In genomic region chr8:84834002-84834865, GRCm38 (mm10) we compare ENCODE assay signal across 9 mouse cellular contexts. TPM values are rescaled to one million over a fixed set of nuclear protein-coding genes. Genes with fewer than 3 reads are reported as not detected.
A peak's percentile ranks its signal among the peaks of the same experiment; 100 is the strongest.
DNase-seq lines count a peak whose midpoint lies in the region; ATAC-seq and TF ChIP-seq lines count a peak whose summit lies in the region.
"Had no signal": no experiment of that assay in that cellular context is flagged by ENCODE, and none has a peak within 500 bp of the region (broad histone marks: within the 10 kb centered on the region; RNA-seq: fewer than 3 reads in every experiment).

No protein-coding gene starts in this region.

- no peak overlapping the region for H3K27ac ChIP-seq in forebrain, embryonic 10.5 days
- H3K27ac ChIP-seq in hindbrain, embryonic 16.5 days (ENCODE audit: low read depth, low read length): peak overlapping the region; percentile 75
- H3K27ac ChIP-seq in midbrain, postnatal 0 days (ENCODE audit: low read depth, low read length): no peak overlapping the region

- 89% methylated on average over 19 of the region's 19 CpGs for WGBS in forebrain, embryonic 10.5 days
- WGBS in hindbrain, embryonic 16.5 days: 73% methylated on average over 19 of the region's 19 CpGs
- 82% methylated on average over 19 of the region's 19 CpGs for WGBS in midbrain, postnatal 0 days

- no peak overlapping the region for H3K9ac ChIP-seq in hindbrain, embryonic 16.5 days (ENCODE audit: low read depth, low read length)
- no peak overlapping the region for H3K9ac ChIP-seq in midbrain, postnatal 0 days (replicated peaks; ENCODE audit: low read length, poor library complexity, severe bottlenecking)

- TF ChIP-seq CTCF in midbrain, postnatal 0 days (IDR thresholded peaks at IDR 0.05): no peak

- peak overlapping the region; percentile 5; the same call in 1 of the 2 replicates for H3K4me3 ChIP-seq in forebrain, embryonic 10.5 days
- H3K4me3 ChIP-seq in hindbrain, embryonic 16.5 days (ENCODE audit: low read length): no peak overlapping the region
- H3K4me3 ChIP-seq in midbrain, postnatal 0 days (ENCODE audit: low read depth, low read length): no peak overlapping the region

- DNase-seq in left cerebral cortex, postnatal 4 days: peak; percentile 69
- no peak for DNase-seq in left cerebral cortex, postnatal 36 days (ENCODE audit: low spot score in 2 of 2)
- DNase-seq in forebrain, embryonic 10.5 days (ENCODE audit: extremely low spot score, low spot score): no peak
- peak; percentile 66 for DNase-seq in midbrain, postnatal 0 days (ENCODE audit: low spot score)
- no peak for DNase-seq in adrenal gland, adult 2 months
- DNase-seq in kidney, adult 11 months: no peak
- DNase-seq: kidney, adult 9 months; thymus, adult 18-20 months had no signal

- H3K4me2 ChIP-seq in hindbrain, embryonic 16.5 days (ENCODE audit: low read length): no peak overlapping the region; the same call in 1 of the 2 replicates
- H3K4me2 ChIP-seq in midbrain, postnatal 0 days (ENCODE audit: low read depth, low read length, poor library complexity, severe bottlenecking): no peak overlapping the region

- intact Hi-C loops in left cerebral cortex, postnatal 4 days (cut with DNase I): no loop called here
- intact Hi-C loops in left cerebral cortex, postnatal 36 days (cut with DNase I): no loop called here

- peaks cover 55% of the 10 kb centered on the region for H3K4me1 ChIP-seq in forebrain, embryonic 10.5 days
- peaks cover 30% of the 10 kb centered on the region for H3K4me1 ChIP-seq in hindbrain, embryonic 16.5 days (ENCODE audit: control insufficient read depth, insufficient read depth, low read depth, low read length)
- peaks cover 6% of the 10 kb centered on the region; the same call in 1 of the 2 replicates for H3K4me1 ChIP-seq in midbrain, postnatal 0 days (ENCODE audit: insufficient read depth, low read length)

- peaks cover 60% of the 10 kb centered on the region for H3K36me3 ChIP-seq in forebrain, embryonic 10.5 days (replicated peaks)
- H3K36me3 ChIP-seq in hindbrain, embryonic 16.5 days (ENCODE audit: control insufficient read depth, insufficient read depth, low read length): peaks cover 34% of the 10 kb centered on the region
- peaks cover 44% of the 10 kb centered on the region for H3K36me3 ChIP-seq in midbrain, postnatal 0 days (ENCODE audit: insufficient read depth, low read length)

- peak; percentile 45 for ATAC-seq in hindbrain, embryonic 16.5 days
- ATAC-seq in midbrain, postnatal 0 days (ENCODE audit: low FRiP score): no peak

- H3K27me3 ChIP-seq in forebrain, embryonic 10.5 days (ENCODE audit: poor library complexity, severe bottlenecking): no peaks in the 10 kb centered on the region
- H3K27me3 ChIP-seq in hindbrain, embryonic 16.5 days (replicated peaks; ENCODE audit: control insufficient read depth, insufficient read depth, low read length): no peaks in the 10 kb centered on the region
- no peaks in the 10 kb centered on the region for H3K27me3 ChIP-seq in midbrain, postnatal 0 days (ENCODE audit: insufficient read depth, low read length)

- H3K9me3 ChIP-seq in forebrain, embryonic 10.5 days: no peaks in the 10 kb centered on the region
- H3K9me3 ChIP-seq in hindbrain, embryonic 16.5 days (ENCODE audit: control insufficient read depth, low read length): no peaks in the 10 kb centered on the region
- H3K9me3 ChIP-seq in midbrain, postnatal 0 days (ENCODE audit: low read length): no peaks in the 10 kb centered on the region

RNA-seq across cellular contexts. Expression of gene Gadd45gip1, which starts 2.9 kb away (rescaled TPM):
- 10 to 100 TPM; 18.4 to 18.9 TPM for total RNA-seq in left cerebral cortex, postnatal 4 days (2021)
- 10 to 100 TPM; 26.3 to 26.9 TPM for total RNA-seq in left cerebral cortex, postnatal 36 days (2021)
- 49.1 and 49.6 TPM in 2 replicates for polyA plus RNA-seq in forebrain, embryonic 10.5 days (2016; fragmentation: Nextera tagmentation; extraction: Ambion mirVana)
- polyA plus RNA-seq in hindbrain, embryonic 16.5 days (2015; fragmentation: Nextera tagmentation; extraction: Ambion mirVana): 40.6 and 40.7 TPM in 2 replicates
- 27.5 and 28.2 TPM in 2 replicates for total RNA-seq in midbrain, postnatal 0 days (2014; rRNA removed)
- 42.9 and 45.1 TPM in 2 replicates for polyA plus RNA-seq in midbrain, postnatal 0 days (2015; fragmentation: Nextera tagmentation; extraction: Ambion mirVana)
- total RNA-seq in adrenal gland, adult 2 months (2021): 10 to 100 TPM; 72.6 to 74.9 TPM
- 141 and 196 TPM in 2 replicates for polyA plus RNA-seq in adrenal gland, adult 2 months (2012; rRNA removed)

RNA-seq across cellular contexts. Expression of gene Rad23a, which starts 6.2 kb away (rescaled TPM):
- 10 to 100 TPM; 44.1 to 49.7 TPM for total RNA-seq in left cerebral cortex, postnatal 4 days (2021)
- 10 to 100 TPM; 77.9 to 78.8 TPM for total RNA-seq in left cerebral cortex, postnatal 36 days (2021)
- polyA plus RNA-seq in forebrain, embryonic 10.5 days (2016; fragmentation: Nextera tagmentation; extraction: Ambion mirVana): 130 and 137 TPM in 2 replicates
- polyA plus RNA-seq in hindbrain, embryonic 16.5 days (2015; fragmentation: Nextera tagmentation; extraction: Ambion mirVana): 78.2 and 95.4 TPM in 2 replicates
- total RNA-seq in midbrain, postnatal 0 days (2014; rRNA removed): 43.8 and 57.5 TPM in 2 replicates
- 83.5 and 88.3 TPM in 2 replicates for polyA plus RNA-seq in midbrain, postnatal 0 days (2015; fragmentation: Nextera tagmentation; extraction: Ambion mirVana)
- 100 to 1,000 TPM; 122 to 141 TPM for total RNA-seq in adrenal gland, adult 2 months (2021)
- polyA plus RNA-seq in adrenal gland, adult 2 months (2012; rRNA removed): 128 and 131 TPM in 2 replicates

RNA-seq across cellular contexts. Expression of gene Dand5, which starts 11.6 kb away (rescaled TPM):
- total RNA-seq in left cerebral cortex, postnatal 4 days (2021): 1 to 10 TPM; 4.9 to 5.5 TPM
- 10 to 100 TPM; 10.3 to 10.9 TPM for total RNA-seq in left cerebral cortex, postnatal 36 days (2021)
- polyA plus RNA-seq in forebrain, embryonic 10.5 days (2016; fragmentation: Nextera tagmentation; extraction: Ambion mirVana): 2.9 and 3.5 TPM in 2 replicates
- polyA plus RNA-seq in hindbrain, embryonic 16.5 days (2015; fragmentation: Nextera tagmentation; extraction: Ambion mirVana): 15.4 and 17.1 TPM in 2 replicates
- 7.6 and 7.7 TPM in 2 replicates for total RNA-seq in midbrain, postnatal 0 days (2014; rRNA removed)
- polyA plus RNA-seq in midbrain, postnatal 0 days (2015; fragmentation: Nextera tagmentation; extraction: Ambion mirVana): 12.6 and 14.5 TPM in 2 replicates
- total RNA-seq in adrenal gland, adult 2 months (2021): 10 to 100 TPM; 11.5 to 12.2 TPM
- polyA plus RNA-seq in adrenal gland, adult 2 months (2012; rRNA removed): 5.1 and 7.0 TPM in 2 replicates

RNA-seq across cellular contexts. Expression of gene Calr, which starts 12.5 kb away (rescaled TPM):
- 100 to 1,000 TPM; 528 to 548 TPM for total RNA-seq in left cerebral cortex, postnatal 4 days (2021)
- 100 to 1,000 TPM; 435 to 511 TPM for total RNA-seq in left cerebral cortex, postnatal 36 days (2021)
- 735 and 764 TPM in 2 replicates for polyA plus RNA-seq in forebrain, embryonic 10.5 days (2016; fragmentation: Nextera tagmentation; extraction: Ambion mirVana)
- polyA plus RNA-seq in hindbrain, embryonic 16.5 days (2015; fragmentation: Nextera tagmentation; extraction: Ambion mirVana): 743 and 792 TPM in 2 replicates
- 369 and 436 TPM in 2 replicates for total RNA-seq in midbrain, postnatal 0 days (2014; rRNA removed)
- 444 and 445 TPM in 2 replicates for polyA plus RNA-seq in midbrain, postnatal 0 days (2015; fragmentation: Nextera tagmentation; extraction: Ambion mirVana)
- total RNA-seq in adrenal gland, adult 2 months (2021): 100 to 1,000 TPM; 684 to 730 TPM
- 88.2 and 91.2 TPM in 2 replicates for polyA plus RNA-seq in adrenal gland, adult 2 months (2012; rRNA removed)

RNA-seq across cellular contexts. Expression of gene Farsa, which starts 22.6 kb away (rescaled TPM):
- total RNA-seq in left cerebral cortex, postnatal 4 days (2021): 10 to 100 TPM; 86.2 to 90.4 TPM
- 10 to 100 TPM; 46.2 to 47.8 TPM for total RNA-seq in left cerebral cortex, postnatal 36 days (2021)
- polyA plus RNA-seq in forebrain, embryonic 10.5 days (2016; fragmentation: Nextera tagmentation; extraction: Ambion mirVana): 143 and 144 TPM in 2 replicates
- 112 and 114 TPM in 2 replicates for polyA plus RNA-seq in hindbrain, embryonic 16.5 days (2015; fragmentation: Nextera tagmentation; extraction: Ambion mirVana)
- total RNA-seq in midbrain, postnatal 0 days (2014; rRNA removed): 74.8 and 84.6 TPM in 2 replicates
- 92.7 and 103 TPM in 2 replicates for polyA plus RNA-seq in midbrain, postnatal 0 days (2015; fragmentation: Nextera tagmentation; extraction: Ambion mirVana)
- total RNA-seq in adrenal gland, adult 2 months (2021): 10 to 100 TPM; 61.6 to 69.3 TPM
- 45.3 and 51.4 TPM in 2 replicates for polyA plus RNA-seq in adrenal gland, adult 2 months (2012; rRNA removed)

Comparison
In these comparisons a context has a peak if more than half of its experiments do, and no peak if none do; other contexts are left out.
1. DNase-seq: peak in left cerebral cortex, postnatal 4 days (single experiment) and midbrain, postnatal 0 days (single experiment); none in left cerebral cortex, postnatal 36 days (0 of 2), forebrain, embryonic 10.5 days (single experiment), adrenal gland, adult 2 months (single experiment) and kidney, adult 11 months (single experiment).